Mouse (Mus musculus): Measurements from ENCODE around the gene Arl16. TPM values are rescaled to one million over a fixed set of nuclear protein-coding genes. Genes with fewer than 3 reads are reported as not detected.

The Arl16 gene
- 10 to 100 TPM; 14.0 to 17.5 TPM for total RNA-seq (2023)

GRCm38 (mm10) chr11:120467051-120467735 lies at the start of gene Arl16:
Arl16 (minus strand) TSS chr11:120467607.

GRCm38 (mm10) chr11:120491317-120492023 lies 24.1 kb upstream of the Arl16 start, which contains the start of gene Slc25a10:
Slc25a10 (plus strand) TSS chr11:120491840.

GRCm38 (mm10) chr11:120484265-120484981 lies 17.0 kb upstream of the Arl16 start, which contains the start of gene Mrpl12:
Mrpl12 (plus strand) TSS chr11:120484613.

GRCm38 (mm10) chr11:120457772-120458751 lies 9.3 kb downstream of the Arl16 start, which contains the start of the genes Oxld1 and Ccdc137:
Oxld1 (minus strand) TSS chr11:120458068.
Ccdc137 (plus strand) TSS chr11:120458115.

GRCm38 (mm10) chr11:120453306-120453705 lies 14.1 kb downstream of the Arl16 start, which contains the start of gene Pde6g:
Pde6g (minus strand) TSS chr11:120453500.

GRCm38 (mm10) chr11:120442344-120442743 lies 25.1 kb downstream of the Arl16 start, which contains the start of gene Tspan10:
Tspan10 (plus strand) TSS chr11:120442644.

GRCm38 (mm10) chr11:120437152-120437856 lies 30.1 kb downstream of the Arl16 start, which contains the start of gene Nploc4:
Nploc4 (minus strand) TSS chr11:120437708.

Other genes starting within 250 kb of the Arl16 start
- gene Bahcc1, start 234.7 kb downstream of the Arl16 start, total RNA-seq (2023) = under 1 TPM; 0.47 to 0.82 TPM
- gene Actg1, start 119.1 kb downstream of the Arl16 start, total RNA-seq (2023) = 1,000 to 10,000 TPM; 1,363 to 1,496 TPM
- under 1 TPM in 1 of 2 experiments, not detected in 1; 0.99 TPM for gene Fscn2, start 106.1 kb downstream of the Arl16 start, total RNA-seq (2023)
- gene Faap100, start 88.8 kb downstream of the Arl16 start, total RNA-seq (2023) = 10 to 100 TPM; 24.9 to 26.5 TPM
- gene Nploc4, start 29.9 kb downstream of the Arl16 start, total RNA-seq (2023) = 10 to 100 TPM; 61.3 to 61.5 TPM
- 10 to 100 TPM; 10.1 to 87.3 TPM for gene Tspan10, start 25.0 kb downstream of the Arl16 start, total RNA-seq (2023)
- gene Pde6g, start 14.1 kb downstream of the Arl16 start, total RNA-seq (2023) = under 1 TPM in 1 of 2 experiments, not detected in 1; 0.55 TPM
- gene Oxld1, start 9.5 kb downstream of the Arl16 start, total RNA-seq (2023) = 1 to 10 TPM; 6.0 TPM
- 10 to 100 TPM; 33.7 to 40.9 TPM for gene Ccdc137, start 9.5 kb downstream of the Arl16 start, total RNA-seq (2023)
- gene Mrpl12, start 17.0 kb upstream of the Arl16 start, total RNA-seq (2023) = 10 to 100 TPM; 39.9 to 42.8 TPM
- 10 to 100 TPM; 11.3 to 13.5 TPM for gene Slc25a10, start 24.2 kb upstream of the Arl16 start, total RNA-seq (2023)
- not detected for gene Gcgr, start 63.1 kb upstream of the Arl16 start, total RNA-seq (2023)
- gene Mcrip1, start 82.1 kb upstream of the Arl16 start, total RNA-seq (2023) = 10 to 100 TPM; 41.4 to 41.6 TPM
- gene Ppp1r27, start 83.5 kb upstream of the Arl16 start, total RNA-seq (2023) = not detected
- 100 to 1,000 TPM; 159 to 168 TPM for gene P4hb, start 105.6 kb upstream of the Arl16 start, total RNA-seq (2023)
- gene Arhgdia, start 114.0 kb upstream of the Arl16 start, total RNA-seq (2023) = 100 to 1,000 TPM; 410 to 436 TPM
- 100 to 1,000 TPM; 112 to 138 TPM for gene Alyref, start 130.8 kb upstream of the Arl16 start, total RNA-seq (2023)
- gene Anapc11, start 130.8 kb upstream of the Arl16 start, total RNA-seq (2023) = 10 to 100 TPM; 80.1 to 83.9 TPM
- gene Npb, start 140.9 kb upstream of the Arl16 start, total RNA-seq (2023) = 1 to 10 TPM; 2.4 to 4.5 TPM
- gene Pcyt2, start 150.3 kb upstream of the Arl16 start, total RNA-seq (2023) = 100 to 1,000 TPM; 131 to 143 TPM
- 100 to 1,000 TPM; 132 to 138 TPM for gene Sirt7, start 157.6 kb upstream of the Arl16 start, total RNA-seq (2023)
- gene Mafg, start 166.0 kb upstream of the Arl16 start, total RNA-seq (2023) = 10 to 100 TPM; 26.8 to 34.7 TPM
- gene Pycr1, start 176.2 kb upstream of the Arl16 start, total RNA-seq (2023) = 1 to 10 TPM; 1.8 to 2.8 TPM
- gene Myadml2, start 180.6 kb upstream of the Arl16 start, total RNA-seq (2023) = not detected
- not detected for gene Notum, start 193.6 kb upstream of the Arl16 start, total RNA-seq (2023)
- gene Aspscr1, start 205.4 kb upstream of the Arl16 start, total RNA-seq (2023) = 100 to 1,000 TPM; 100 to 106 TPM
- 10 to 100 TPM; 32.7 to 35.1 TPM for gene Cenpx, start 246.1 kb upstream of the Arl16 start, total RNA-seq (2023)
- 10 to 100 TPM; 32.4 to 37.7 TPM for gene Lrrc45, start 246.3 kb upstream of the Arl16 start, total RNA-seq (2023)